Mouse (Mus musculus): ENCODE measurements around the gene Abi3bp. TPM values are rescaled to one million over a fixed set of nuclear protein-coding genes. Genes with fewer than 3 reads are reported as not detected.

Abi3bp gene
- polyA plus RNA-seq, 1 experiment from 2014 or later, result 0.22 TPM

GRCm38 (mm10) chr16:56710071-56710470 lies 232.4 kb downstream of the Abi3bp start:
- WGBS, result 94% methylated on average over 3 of the region's 3 CpGs
- Histone ChIP-seq H3K27me3 (no peaks in the 10 kb centered on the region), H3K4me2 (no peak overlapping the region), H3K36me3 (ENCODE audit: poor library complexity, severe bottlenecking) (peaks cover 55% of the 10 kb centered on the region), H3K9me3 (replicated peaks) (no peaks in the 10 kb centered on the region), H3K9ac (no peak overlapping the region), H3K27ac (no peak overlapping the region), H3K4me1 (peaks cover 1% of the 10 kb centered on the region), H3K4me3 (no peak overlapping the region)
- no peak for ATAC-seq

GRCm38 (mm10) chr16:56715608-56716007 lies 237.9 kb downstream of the Abi3bp start:
- no peak overlapping the region for H3K27ac ChIP-seq
- peaks cover 20% of the 10 kb centered on the region for H3K4me1 ChIP-seq
- ATAC-seq, result no peak
- peaks cover 16% of the 10 kb centered on the region for H3K36me3 ChIP-seq (ENCODE audit: poor library complexity, severe bottlenecking)
- peak overlapping the region; percentile 91; the same call in 1 of the 2 replicates for H3K9ac ChIP-seq
- no peaks in the 10 kb centered on the region for H3K9me3 ChIP-seq (replicated peaks)
- H3K27me3 ChIP-seq, result no peaks in the 10 kb centered on the region
- H3K4me3 ChIP-seq, result peak overlapping the region; percentile 80
- peak overlapping the region; percentile 77 for H3K4me2 ChIP-seq
- 80% methylated on average over 3 of the region's 3 CpGs for WGBS

- 0% methylated on average over 23 of the region's 38 CpGs for WGBS
- Histone ChIP-seq H3K4me1 (peaks cover 20% of the 10 kb centered on the region), H3K27me3 (no peaks in the 10 kb centered on the region), H3K4me2 (peak overlapping the region; percentile 77), H3K9ac (peak overlapping the region; percentile 91), H3K9me3 (replicated peaks) (no peaks in the 10 kb centered on the region), H3K4me3 (peak overlapping the region; percentile 80), H3K36me3 (ENCODE audit: poor library complexity, severe bottlenecking) (peaks cover 6% of the 10 kb centered on the region), H3K27ac (peak overlapping the region; percentile 97)
- ATAC-seq, result peak; percentile 54
These were observed 239.0 kb downstream of the Abi3bp start for GRCm38 (mm10) chr16:56716557-56717179.

GRCm38 (mm10) chr16:56717224-56718200 lies 239.8 kb downstream of the Abi3bp start, which contains the start of gene Tfg:
TSS of gene Tfg (minus strand) at chr16:56717450.
- under 1% methylated on average over 62 of the region's 62 CpGs for WGBS
- Histone ChIP-seq H3K4me2 (peak within 1 kb of the TSS; percentile 77), H3K27me3 (no peaks in the 10 kb centered on the region), H3K27ac (peak within 1 kb of the TSS; percentile 97), H3K36me3 (ENCODE audit: poor library complexity, severe bottlenecking) (no peaks in the 10 kb centered on the region), H3K9me3 (replicated peaks) (no peaks in the 10 kb centered on the region), H3K4me3 (peak within 1 kb of the TSS; percentile 80), H3K9ac (peak within 1 kb of the TSS; percentile 91), H3K4me1 (peaks cover 20% of the 10 kb centered on the region)
- ATAC-seq, result peak; percentile 98

- no peak overlapping the region for H3K9ac ChIP-seq
- H3K27ac ChIP-seq, result no peak overlapping the region
- peaks cover 20% of the 10 kb centered on the region for H3K4me1 ChIP-seq
- H3K36me3 ChIP-seq (ENCODE audit: poor library complexity, severe bottlenecking), result no peaks in the 10 kb centered on the region
- H3K4me3 ChIP-seq, result no peak overlapping the region
- no peaks in the 10 kb centered on the region for H3K27me3 ChIP-seq
- no peaks in the 10 kb centered on the region for H3K9me3 ChIP-seq (replicated peaks)
- no peak for ATAC-seq
- no peak overlapping the region for H3K4me2 ChIP-seq
These were observed 241.4 kb downstream of the Abi3bp start for GRCm38 (mm10) chr16:56719031-56719430.

GRCm38 (mm10) chr16:56722357-56722756 lies 244.7 kb downstream of the Abi3bp start:
- ATAC-seq, result no peak
- H3K4me1 ChIP-seq, result peaks cover 4% of the 10 kb centered on the region; the same call in 1 of the 2 replicates
- no peak overlapping the region for H3K4me3 ChIP-seq
- H3K27me3 ChIP-seq, result no peaks in the 10 kb centered on the region
- WGBS, result 75% methylated on average over 4 of the region's 4 CpGs
- no peaks in the 10 kb centered on the region for H3K36me3 ChIP-seq (ENCODE audit: poor library complexity, severe bottlenecking)
- no peak overlapping the region for H3K4me2 ChIP-seq
- no peak overlapping the region for H3K27ac ChIP-seq
- no peaks in the 10 kb centered on the region for H3K9me3 ChIP-seq (replicated peaks)
- no peak overlapping the region for H3K9ac ChIP-seq

- 86% methylated on average over 10 of the region's 10 CpGs for WGBS
- no peak overlapping the region for H3K4me2 ChIP-seq
- H3K9me3 ChIP-seq (replicated peaks), result no peaks in the 10 kb centered on the region
- no peaks in the 10 kb centered on the region for H3K4me1 ChIP-seq
- no peak for ATAC-seq
- H3K27me3 ChIP-seq, result no peaks in the 10 kb centered on the region
- H3K36me3 ChIP-seq (ENCODE audit: poor library complexity, severe bottlenecking), result no peaks in the 10 kb centered on the region
- no peak overlapping the region for H3K9ac ChIP-seq
- no peak overlapping the region for H3K27ac ChIP-seq
- no peak overlapping the region for H3K4me3 ChIP-seq
These were observed 247.2 kb downstream of the Abi3bp start for GRCm38 (mm10) chr16:56724927-56725326.

GRCm38 (mm10) chr16:56729060-56729459 lies 251.4 kb downstream of the Abi3bp start:
- H3K4me1 ChIP-seq, result no peaks in the 10 kb centered on the region
- no peak overlapping the region for H3K4me3 ChIP-seq
- no peaks in the 10 kb centered on the region for H3K27me3 ChIP-seq
- no peak for ATAC-seq
- no peak overlapping the region for H3K27ac ChIP-seq
- no peaks in the 10 kb centered on the region for H3K9me3 ChIP-seq (replicated peaks)
- H3K9ac ChIP-seq, result no peak overlapping the region
- no peak overlapping the region for H3K4me2 ChIP-seq
- H3K36me3 ChIP-seq (ENCODE audit: poor library complexity, severe bottlenecking), result no peaks in the 10 kb centered on the region
- 35% methylated on average over 1 of the region's 1 CpGs for WGBS

Other genes with a start within 250 kb of the Abi3bp start
- gene Tfg, start 239.6 kb downstream of the Abi3bp start, polyA plus RNA-seq (2015; fragmentation: Nextera tagmentation; extraction: Ambion mirVana), result 145 and 151 TPM in 2 replicates

All from forebrain, embryonic 13.5 days (tissue).